Mouse (Mus musculus): Measurements from ENCODE around the gene Morn5. TPM values are rescaled to one million over a fixed set of nuclear protein-coding genes. Genes with fewer than 3 reads are reported as not detected.

Morn5 gene
- total RNA-seq, 1 experiment from 2014 or later, result not detected

DNA sequence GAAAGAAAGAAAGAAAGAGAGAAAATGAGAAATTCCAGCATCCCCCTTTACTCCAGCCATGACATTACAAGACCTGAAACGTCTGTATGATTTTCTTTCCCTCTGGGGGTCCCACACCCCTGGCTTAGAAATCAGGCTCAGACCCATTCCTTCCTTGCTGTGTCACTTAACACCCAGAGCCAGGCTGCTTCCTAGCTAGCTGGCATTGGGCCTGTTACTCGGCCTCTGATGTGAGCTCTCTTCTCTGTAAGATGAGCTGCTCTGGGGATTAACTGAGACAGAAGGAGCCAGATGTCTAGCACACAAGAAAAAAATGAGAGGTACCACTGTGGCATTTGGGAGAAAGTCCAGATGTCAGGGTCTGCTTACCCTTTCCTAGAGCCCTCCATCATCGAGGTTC lies 7.0 kb downstream of the Morn5 start:
- ATAC-seq (replicated peaks; ENCODE audit: insufficient number of reproducible peaks, low FRiP score, low TSS enrichment, poor library complexity, severe bottlenecking), result no peak

DNA sequence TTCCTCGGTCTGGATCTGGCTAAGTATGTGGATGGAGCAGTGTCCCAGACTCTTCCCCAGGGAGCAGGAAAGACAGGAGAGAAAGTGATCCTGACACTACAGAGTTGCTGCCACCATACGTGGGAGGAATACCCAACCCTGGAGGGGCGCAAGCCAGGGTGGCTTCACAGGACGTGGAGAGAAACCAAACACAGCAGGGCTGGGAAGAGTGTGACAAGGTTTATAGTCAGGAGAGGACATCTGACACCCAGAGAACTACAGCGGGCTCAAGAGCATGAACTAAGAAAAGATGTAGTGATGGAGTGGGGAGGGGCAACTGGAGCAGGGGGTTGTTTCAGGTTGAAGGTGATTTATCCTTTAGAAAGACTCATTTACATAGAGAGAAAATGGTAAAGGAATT lies 12.2 kb downstream of the Morn5 start:
- ATAC-seq (replicated peaks; ENCODE audit: insufficient number of reproducible peaks, low FRiP score, low TSS enrichment, poor library complexity, severe bottlenecking), result no peak

- ATAC-seq (replicated peaks; ENCODE audit: insufficient number of reproducible peaks, low FRiP score, low TSS enrichment, poor library complexity, severe bottlenecking), result no peak
These were observed 17.9 kb downstream of the Morn5 start for GRCm38 (mm10) chr2:36067132-36067531.

DNA sequence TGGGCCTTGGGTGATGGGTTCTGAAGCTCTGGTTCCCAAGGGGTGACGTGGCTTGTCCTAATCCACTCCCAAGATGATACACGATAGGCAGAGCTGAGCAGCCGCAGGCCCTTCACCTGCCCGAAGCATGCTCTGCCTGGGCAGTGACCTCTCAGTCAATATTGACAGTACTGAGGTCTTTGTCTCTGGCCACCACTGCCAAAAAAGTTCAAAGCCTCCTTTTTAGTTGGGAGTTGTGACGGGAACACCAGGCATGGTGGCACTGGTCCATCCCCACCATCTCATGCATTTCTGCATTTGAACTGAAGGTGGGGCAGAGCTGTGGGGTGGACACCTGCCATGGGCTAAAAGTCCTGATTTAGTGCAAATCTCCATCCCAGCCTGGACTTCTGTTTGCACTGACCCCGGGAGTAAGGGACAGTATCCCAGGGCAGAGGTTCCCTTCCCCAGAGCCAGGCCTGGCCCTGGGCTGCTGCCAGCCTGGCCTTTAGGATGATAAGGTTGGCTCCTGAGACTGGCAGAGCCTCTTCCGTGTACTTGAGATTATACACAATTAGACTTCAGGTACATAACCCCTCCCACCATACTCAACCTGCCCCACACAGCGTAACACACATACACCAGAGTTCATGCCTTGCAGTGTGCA lies 22.5 kb downstream of the Morn5 start:
- no peak for ATAC-seq (replicated peaks; ENCODE audit: insufficient number of reproducible peaks, low FRiP score, low TSS enrichment, poor library complexity, severe bottlenecking)

- no peak for ATAC-seq (replicated peaks; ENCODE audit: insufficient number of reproducible peaks, low FRiP score, low TSS enrichment, poor library complexity, severe bottlenecking)
These were observed 24.5 kb downstream of the Morn5 start for GRCm38 (mm10) chr2:36073781-36074180.

GRCm38 (mm10) chr2:36075210-36075609 lies 26.0 kb downstream of the Morn5 start:
- ATAC-seq (replicated peaks; ENCODE audit: insufficient number of reproducible peaks, low FRiP score, low TSS enrichment, poor library complexity, severe bottlenecking), result no peak

GRCm38 (mm10) chr2:36077160-36077761 lies 28.0 kb downstream of the Morn5 start:
- no peak for ATAC-seq (replicated peaks; ENCODE audit: insufficient number of reproducible peaks, low FRiP score, low TSS enrichment, poor library complexity, severe bottlenecking)

GRCm38 (mm10) chr2:36081446-36081845 lies 32.2 kb downstream of the Morn5 start:
- ATAC-seq (replicated peaks; ENCODE audit: insufficient number of reproducible peaks, low FRiP score, low TSS enrichment, poor library complexity, severe bottlenecking), result no peak

DNA sequence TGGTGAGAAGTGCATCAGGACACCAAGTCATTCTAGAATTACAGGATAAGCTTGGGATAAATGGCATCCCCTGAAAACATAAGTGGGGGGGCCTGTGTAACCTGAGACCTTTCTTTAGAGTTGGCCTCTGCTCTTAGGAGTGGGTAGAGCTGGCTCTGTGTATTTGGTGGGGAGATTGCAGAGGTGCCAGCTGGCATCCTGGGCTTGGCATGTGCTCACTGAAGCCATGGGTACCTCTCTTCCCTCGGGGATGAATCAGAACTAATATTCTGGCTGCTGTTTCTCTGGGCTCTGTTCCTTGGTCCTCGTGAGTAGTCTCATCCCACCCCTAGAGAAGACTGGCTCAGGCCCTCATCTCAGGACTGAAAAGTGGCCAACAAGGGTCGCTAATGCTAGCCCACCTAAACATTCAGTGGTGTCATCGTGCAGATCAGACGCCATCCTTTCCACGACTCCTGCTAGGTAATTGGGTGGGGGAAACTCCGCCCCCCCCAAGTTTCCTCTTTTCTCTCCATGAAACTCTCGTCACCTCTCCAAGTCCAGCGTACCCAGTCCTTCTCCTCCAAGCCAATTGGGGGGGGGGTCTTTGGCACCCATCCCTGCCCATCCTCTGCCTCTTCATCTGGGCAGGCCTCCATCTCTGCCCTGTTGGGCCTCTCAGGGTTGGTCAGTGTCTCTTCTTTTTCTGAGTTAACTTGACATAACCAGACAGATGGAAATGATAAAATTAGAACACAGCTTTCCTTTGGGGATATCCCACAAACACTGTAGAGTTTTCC lies 33.7 kb downstream of the Morn5 start:
- ATAC-seq (replicated peaks; ENCODE audit: insufficient number of reproducible peaks, low FRiP score, low TSS enrichment, poor library complexity, severe bottlenecking), result no peak

- no peak for ATAC-seq (replicated peaks; ENCODE audit: insufficient number of reproducible peaks, low FRiP score, low TSS enrichment, poor library complexity, severe bottlenecking)
These were observed 35.8 kb downstream of the Morn5 start for GRCm38 (mm10) chr2:36085041-36085440.

GRCm38 (mm10) chr2:36089190-36089589 lies 39.9 kb downstream of the Morn5 start:
- ATAC-seq (replicated peaks; ENCODE audit: insufficient number of reproducible peaks, low FRiP score, low TSS enrichment, poor library complexity, severe bottlenecking), result no peak

DNA sequence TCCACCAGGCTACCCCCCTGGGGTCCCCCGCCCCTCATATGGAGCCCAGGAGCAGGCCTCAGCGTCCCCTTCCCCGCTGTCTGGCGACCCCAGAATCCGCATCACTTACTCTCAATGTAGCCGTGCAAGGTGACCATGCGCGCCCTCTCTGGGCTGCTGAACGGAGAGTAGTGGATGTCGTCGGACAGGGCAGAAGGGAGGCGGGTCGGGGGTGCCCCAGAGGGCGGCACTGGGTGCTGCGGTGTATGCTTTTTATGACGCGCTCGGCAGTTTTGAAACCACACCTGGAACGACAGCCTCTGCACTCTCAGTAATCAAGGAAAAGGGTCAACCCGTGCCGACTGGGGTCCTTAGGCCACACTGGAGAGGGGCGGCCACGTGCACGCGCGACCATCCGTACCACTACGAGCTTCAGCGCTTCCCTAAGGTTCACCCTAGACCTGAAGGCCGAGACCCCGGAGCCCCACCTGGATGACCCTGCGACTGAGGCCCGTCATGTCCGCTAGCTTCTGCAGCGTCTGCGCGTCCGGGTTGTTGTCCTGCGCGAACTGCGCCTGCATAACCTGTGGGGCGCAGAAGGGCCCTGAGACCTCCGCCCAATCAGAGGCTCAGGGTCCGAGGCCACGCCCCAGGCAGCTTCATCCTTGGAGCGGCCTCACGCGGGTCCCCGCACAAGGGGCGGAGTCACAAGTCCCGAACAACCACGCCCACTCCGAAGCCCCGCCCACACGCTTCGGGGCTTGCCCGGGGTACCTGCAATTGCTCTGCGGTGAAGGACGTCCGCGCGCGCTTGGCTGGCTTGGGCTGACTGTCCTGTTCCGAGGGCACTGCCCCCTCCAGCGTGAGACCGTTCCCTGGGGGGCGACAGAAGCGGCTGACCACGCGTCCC lies 41.8 kb downstream of the Morn5 start:
- no peak; the same call in 1 of the 2 replicates for ATAC-seq (replicated peaks; ENCODE audit: insufficient number of reproducible peaks, low FRiP score, low TSS enrichment, poor library complexity, severe bottlenecking)

GRCm38 (mm10) chr2:36092748-36093147 lies 43.5 kb downstream of the Morn5 start:
- ATAC-seq (replicated peaks; ENCODE audit: insufficient number of reproducible peaks, low FRiP score, low TSS enrichment, poor library complexity, severe bottlenecking), result no peak

DNA sequence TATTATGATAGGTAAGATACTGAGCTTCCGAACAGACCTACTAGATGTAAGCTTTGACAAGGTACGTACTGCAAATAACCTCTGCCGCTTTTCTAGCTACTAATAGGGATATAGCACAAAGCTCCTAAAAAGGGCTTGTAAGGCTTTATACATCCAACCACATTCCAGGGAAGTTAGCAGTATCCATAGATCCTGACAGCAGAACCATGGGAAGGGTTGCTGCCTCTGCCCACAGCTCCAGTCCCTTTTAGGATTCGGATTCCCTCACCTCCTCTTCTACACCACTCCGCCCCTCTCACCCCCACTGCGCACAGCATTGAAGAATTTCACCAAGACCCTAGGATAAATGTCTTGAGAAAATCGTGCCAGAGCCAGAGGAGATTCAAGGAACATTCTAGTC lies 44.0 kb downstream of the Morn5 start:
- no peak for ATAC-seq (replicated peaks; ENCODE audit: insufficient number of reproducible peaks, low FRiP score, low TSS enrichment, poor library complexity, severe bottlenecking)

DNA sequence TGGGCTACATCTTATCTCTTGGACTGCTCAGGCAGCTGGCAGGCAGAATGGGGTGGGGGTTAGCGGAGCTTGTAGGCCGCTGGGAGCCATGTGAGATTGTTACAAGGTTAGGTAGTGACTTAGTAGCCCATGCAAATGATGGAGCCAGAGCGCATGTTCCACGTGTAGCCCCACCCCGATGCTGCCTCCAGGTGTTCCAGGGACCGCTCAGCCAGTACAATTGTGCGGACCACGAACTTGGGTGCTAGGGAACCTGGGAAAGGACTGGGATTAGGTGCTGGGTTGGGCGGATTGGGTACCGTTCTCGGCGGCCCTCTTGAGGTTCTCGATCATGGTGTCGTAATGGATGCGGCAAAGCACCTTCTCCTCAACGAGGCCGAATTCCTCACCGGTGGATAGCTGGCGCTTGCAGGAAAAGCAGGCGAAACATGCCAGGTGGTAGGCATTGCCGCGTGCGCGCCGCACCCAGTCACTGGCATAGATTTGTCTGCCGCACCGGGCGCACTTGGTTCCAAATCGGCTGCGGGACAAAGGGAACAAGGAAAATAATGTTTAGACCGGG lies 44.7 kb downstream of the Morn5 start:
- no peak for ATAC-seq (replicated peaks; ENCODE audit: insufficient number of reproducible peaks, low FRiP score, low TSS enrichment, poor library complexity, severe bottlenecking)

GRCm38 (mm10) chr2:36097129-36097815 lies 48.0 kb downstream of the Morn5 start:
- ATAC-seq (replicated peaks; ENCODE audit: insufficient number of reproducible peaks, low FRiP score, low TSS enrichment, poor library complexity, severe bottlenecking), result no peak

GRCm38 (mm10) chr2:36098021-36098420 lies 48.8 kb downstream of the Morn5 start:
- no peak for ATAC-seq (replicated peaks; ENCODE audit: insufficient number of reproducible peaks, low FRiP score, low TSS enrichment, poor library complexity, severe bottlenecking)

DNA sequence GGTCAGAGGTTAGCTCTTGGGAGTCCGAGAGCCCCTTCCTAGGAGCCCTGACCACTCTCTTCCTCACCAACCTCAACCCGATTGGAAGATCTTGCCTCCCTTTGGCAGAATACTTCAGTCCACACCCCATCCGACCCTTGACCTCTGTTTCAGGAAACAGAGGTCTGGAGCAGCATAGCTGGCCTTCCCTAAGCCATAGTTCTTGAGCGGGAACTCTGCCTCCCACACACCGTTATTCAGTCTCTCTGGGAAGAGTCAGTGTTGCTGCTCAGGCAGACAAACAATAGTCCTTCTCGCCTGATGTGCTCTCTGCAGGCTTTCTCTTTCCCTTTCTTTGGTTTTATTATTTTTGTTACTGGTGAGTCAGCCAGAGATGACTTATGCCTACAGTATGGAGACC lies 50.5 kb downstream of the Morn5 start:
- ATAC-seq (replicated peaks; ENCODE audit: insufficient number of reproducible peaks, low FRiP score, low TSS enrichment, poor library complexity, severe bottlenecking), result no peak

Data from monocyte, adult 5-6 weeks (primary cell).